In the genomic region with DNA sequence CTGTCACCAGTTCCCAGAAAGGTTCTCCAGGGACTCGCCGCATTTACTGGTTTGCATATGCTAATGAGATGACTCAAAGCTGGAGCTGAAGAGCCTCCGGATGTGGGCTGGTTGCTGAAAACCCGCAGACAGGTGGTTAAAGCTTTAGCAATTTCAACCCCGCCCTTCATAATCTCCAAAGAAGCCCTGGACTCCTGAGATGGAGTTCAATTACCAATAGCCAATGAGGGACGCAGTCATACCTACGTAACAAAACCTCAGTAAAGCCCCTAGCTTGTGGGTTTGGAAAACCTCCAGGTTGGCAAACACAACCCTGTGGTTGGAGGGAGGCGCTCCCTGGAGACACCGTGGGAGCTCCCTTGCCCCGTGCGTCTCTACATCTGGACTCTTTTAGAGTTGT, we compare ENCODE assay signal across 10 mouse cellular contexts. TPM values are rescaled to one million over a fixed set of nuclear protein-coding genes. Genes with fewer than 3 reads are reported as not detected.
DNase-seq lines count a peak whose midpoint lies in the region; ATAC-seq lines count a peak whose summit lies in the region.
"Had no signal": no experiment of that assay in that cellular context is flagged by ENCODE, and none has a peak within 500 bp of the region (broad histone marks: within the 10 kb centered on the region; RNA-seq: fewer than 3 reads in every experiment).

No protein-coding gene starts in this region.

- peak; percentile 93 for ATAC-seq in frontal cortex, adult (ENCODE audit: low TSS enrichment)
- ATAC-seq in inflammation-experienced regulatory T-cells, adult 6 months, result peak; percentile 92

- DNase-seq in frontal cortex, postnatal 14 days (ENCODE audit: low spot score in 2 of 2), result no peak
- DNase-seq in ES-CJ7 (ENCODE audit: low read depth, low spot score), result peak; percentile 84
- DNase-seq in spleen, adult 12 weeks (ENCODE audit: low spot score), result peak; percentile 33
- no peak for DNase-seq in adrenal gland, adult 2 months
- no peak for DNase-seq in kidney, adult 11 months
- no peak for DNase-seq in kidney, adult 8-10 months

RNA-seq across cellular contexts. Expression of a gene that starts 24.5 kb away (rescaled TPM):
- 10 to 100 TPM; 13.6 to 36.2 (median 30.9) TPM for polyA plus RNA-seq in inflammation-experienced regulatory T-cells, adult 6 months (2017; shearing (Covaris generic))
- 10 to 100 TPM; 72.7 to 98.8 TPM for total RNA-seq in adrenal gland, adult 2 months (2021)
- 216 and 218 TPM in 2 replicates for polyA plus RNA-seq in adrenal gland, adult 2 months (2012; rRNA removed)

RNA-seq across cellular contexts. Expression of a gene that starts 35.9 kb away (rescaled TPM):
- polyA plus RNA-seq in inflammation-experienced regulatory T-cells, adult 6 months (2017; shearing (Covaris generic)), result 1 to 10 TPM; 1.5 to 7.5 (median 7.1) TPM
- total RNA-seq in adrenal gland, adult 2 months (2021), result 1 to 10 TPM; 5.5 to 7.0 TPM
- 20.8 and 30.7 TPM in 2 replicates for polyA plus RNA-seq in adrenal gland, adult 2 months (2012; rRNA removed)

RNA-seq across cellular contexts. Expression of a gene that starts 40.4 kb away (rescaled TPM):
- not detected for polyA plus RNA-seq in inflammation-experienced regulatory T-cells, adult 6 months (2017; shearing (Covaris generic))
- total RNA-seq in adrenal gland, adult 2 months (2021), result not detected
- polyA plus RNA-seq in adrenal gland, adult 2 months (2012; rRNA removed), result 0.51 and 0.73 TPM in 2 replicates

RNA-seq across cellular contexts. Expression of a gene that starts 48.3 kb away (rescaled TPM):
- not detected for polyA plus RNA-seq in inflammation-experienced regulatory T-cells, adult 6 months (2017; shearing (Covaris generic))
- total RNA-seq in adrenal gland, adult 2 months (2021), result not detected
- not detected in 2 replicates for polyA plus RNA-seq in adrenal gland, adult 2 months (2012; rRNA removed)
- polyA plus RNA-seq: heart, embryonic 14.5 days; neural tube, embryonic 13.5 days had no signal

RNA-seq across cellular contexts. Expression of a gene that starts 51.4 kb away (rescaled TPM):
- not detected for polyA plus RNA-seq in inflammation-experienced regulatory T-cells, adult 6 months (2017; shearing (Covaris generic))
- total RNA-seq in adrenal gland, adult 2 months (2021), result not detected
- polyA plus RNA-seq in adrenal gland, adult 2 months (2012; rRNA removed), result not detected in 2 replicates
- polyA plus RNA-seq: heart, embryonic 14.5 days; neural tube, embryonic 13.5 days had no signal

Comparison
In these comparisons a context has a peak if more than half of its experiments do, and no peak if none do; other contexts are left out.
1. DNase-seq: peak in ES-CJ7 (single experiment) and spleen, adult 12 weeks (single experiment); none in frontal cortex, postnatal 14 days (0 of 2), adrenal gland, adult 2 months (single experiment), kidney, adult 11 months (single experiment) and kidney, adult 8-10 months (0 of 2).